In the genomic region with DNA sequence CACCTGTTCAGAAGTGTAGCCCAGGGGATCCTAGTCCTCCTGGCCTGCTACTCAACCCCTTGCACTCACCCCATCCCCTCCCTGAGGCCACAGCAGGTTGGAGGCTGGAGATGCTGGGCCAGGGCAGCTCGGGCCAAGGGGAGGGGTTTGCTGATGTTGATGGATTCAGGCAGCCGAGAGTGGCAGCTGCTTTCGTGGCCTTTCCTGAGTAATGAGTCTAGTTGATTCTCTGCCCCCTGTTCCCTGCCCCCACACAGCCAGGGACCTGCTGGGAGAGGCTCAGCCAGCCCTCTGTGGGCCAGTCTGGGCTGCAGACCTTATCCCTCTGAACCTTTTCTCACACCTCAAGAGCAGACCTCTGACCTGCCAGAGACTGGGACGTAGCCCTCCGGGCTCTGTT, we compare ENCODE assay signal across 26 mouse cellular contexts. TPM values are rescaled to one million over a fixed set of nuclear protein-coding genes. Genes with fewer than 3 reads are reported as not detected.
DNase-seq lines count a peak whose midpoint lies in the region; ATAC-seq and TF ChIP-seq lines count a peak whose summit lies in the region.
"Had no signal": no experiment of that assay in that cellular context is flagged by ENCODE, and none has a peak within 500 bp of the region (broad histone marks: within the 10 kb centered on the region; RNA-seq: fewer than 3 reads in every experiment).

No protein-coding gene starts in this region.

- no peak overlapping the region for H3K4me3 ChIP-seq in liver, embryonic 12.5 days
- H3K4me3 ChIP-seq in liver, postnatal 0 days (ENCODE audit: low read depth, low read length): no peak overlapping the region
- no peak overlapping the region for H3K4me3 ChIP-seq in embryonic facial prominence, embryonic 11.5 days (ENCODE audit: low read depth, low read length)
- H3K4me3 ChIP-seq: forebrain, embryonic 12.5 days; gastrocnemius, adult 2 months; heart, embryonic 10.5 days; hindbrain, embryonic 15.5 days; midbrain, embryonic 12.5 days; neural tube, embryonic 15.5 days had no signal

- DNase-seq in cerebellum, postnatal 10 days: peak; percentile 57 to 70
- no peak for DNase-seq in cerebellum, postnatal 36 days
- no peak for DNase-seq in liver, postnatal 0 days
- DNase-seq in embryonic facial prominence, embryonic 11.5 days (ENCODE audit: low spot score): peak; percentile 12
- DNase-seq in retina, postnatal 1 day: peak; percentile 93
- no peak for DNase-seq in ovary, postnatal 36 days (ENCODE audit: low spot score)
- no peak for DNase-seq in right cerebral cortex, adult 18-20 months
- DNase-seq: adrenal gland, postnatal 14 days; cerebellum, adult 11 months; cerebellum, postnatal 25 days; gastrocnemius, adult 2 months; kidney, adult 11 months; kidney, postnatal 10 days; layer of hippocampus, postnatal 36 days; lung, embryonic 14.5 days; lung, postnatal 4 days had no signal

- TF ChIP-seq CTCF in liver, postnatal 0 days (IDR thresholded peaks at IDR 0.05; ENCODE audit: low read depth): no peak

- ATAC-seq in liver, embryonic 12.5 days: 0 out of 2 replicates have a peak, but pooled peaks have one; percentile 8
- no peak for ATAC-seq in liver, postnatal 0 days
- peak; percentile 64; the same call in 1 of the 2 replicates for ATAC-seq in embryonic facial prominence, embryonic 11.5 days (replicated peaks; ENCODE audit: insufficient number of reproducible peaks, low FRiP score, low TSS enrichment, low read depth)
- ATAC-seq: activated CD4-positive, CD25-positive, alpha-beta regulatory T cell, adult 4 months; Patski had no signal

- H3K9me3 ChIP-seq in liver, embryonic 12.5 days (replicated peaks): no peaks in the 10 kb centered on the region
- no peaks in the 10 kb centered on the region for H3K9me3 ChIP-seq in liver, postnatal 0 days (ENCODE audit: low read length)
- no peaks in the 10 kb centered on the region for H3K9me3 ChIP-seq in embryonic facial prominence, embryonic 11.5 days (replicated peaks; ENCODE audit: control insufficient read depth, low read length)
- H3K9me3 ChIP-seq: forebrain, embryonic 12.5 days; heart, embryonic 10.5 days; hindbrain, embryonic 15.5 days; midbrain, embryonic 12.5 days; neural tube, embryonic 15.5 days had no signal

- no peaks in the 10 kb centered on the region for H3K4me1 ChIP-seq in liver, embryonic 12.5 days
- no peaks in the 10 kb centered on the region for H3K4me1 ChIP-seq in liver, postnatal 0 days (ENCODE audit: insufficient read depth)
- H3K4me1 ChIP-seq in embryonic facial prominence, embryonic 11.5 days (ENCODE audit: control insufficient read depth, insufficient read depth, low read length): no peaks in the 10 kb centered on the region
- H3K4me1 ChIP-seq: hindbrain, embryonic 15.5 days; neural tube, embryonic 15.5 days had no signal

- no peaks in the 10 kb centered on the region for H3K36me3 ChIP-seq in liver, embryonic 12.5 days
- H3K36me3 ChIP-seq in liver, postnatal 0 days (replicated peaks; ENCODE audit: insufficient read depth, low read length): no peaks in the 10 kb centered on the region
- no peaks in the 10 kb centered on the region for H3K36me3 ChIP-seq in embryonic facial prominence, embryonic 11.5 days (replicated peaks; ENCODE audit: control insufficient read depth, insufficient read depth, low read depth, low read length)
- H3K36me3 ChIP-seq: forebrain, embryonic 12.5 days; heart, embryonic 10.5 days; hindbrain, embryonic 15.5 days; midbrain, embryonic 12.5 days; neural tube, embryonic 15.5 days had no signal

- no peak overlapping the region for H3K9ac ChIP-seq in liver, embryonic 12.5 days
- H3K9ac ChIP-seq in liver, postnatal 0 days (replicated peaks): no peak overlapping the region
- H3K9ac ChIP-seq in embryonic facial prominence, embryonic 11.5 days (replicated peaks; ENCODE audit: low read length): no peak overlapping the region
- H3K9ac ChIP-seq: forebrain, embryonic 12.5 days; hindbrain, embryonic 15.5 days; lung, embryonic 14.5 days; midbrain, embryonic 12.5 days; neural tube, embryonic 15.5 days had no signal

- WGBS in liver, embryonic 12.5 days (ENCODE audit: insufficient replicate concordance): 35% methylated on average over 5 of the region's 5 CpGs
- 28% methylated on average over 5 of the region's 5 CpGs for WGBS in liver, postnatal 0 days (ENCODE audit: insufficient replicate concordance)
- WGBS in embryonic facial prominence, embryonic 11.5 days: 6% methylated on average over 5 of the region's 5 CpGs

- H3K27me3 ChIP-seq in liver, embryonic 12.5 days (replicated peaks): peaks cover 11% of the 10 kb centered on the region; the same call in 1 of the 2 replicates
- H3K27me3 ChIP-seq in liver, postnatal 0 days (ENCODE audit: insufficient read depth, low read length): peaks cover 3% of the 10 kb centered on the region; the same call in 1 of the 2 replicates
- H3K27me3 ChIP-seq in embryonic facial prominence, embryonic 11.5 days (ENCODE audit: control insufficient read depth, insufficient read depth, low read length): no peaks in the 10 kb centered on the region
- H3K27me3 ChIP-seq: hindbrain, embryonic 15.5 days; neural tube, embryonic 15.5 days had no signal

- no peak for TF ChIP-seq EP300 in liver, postnatal 0 days (IDR thresholded peaks at IDR 0.05; ENCODE audit: low read depth)

- no peak overlapping the region for H3K27ac ChIP-seq in liver, embryonic 12.5 days
- no peak overlapping the region for H3K27ac ChIP-seq in liver, postnatal 0 days (ENCODE audit: low read depth)
- no peak overlapping the region for H3K27ac ChIP-seq in embryonic facial prominence, embryonic 11.5 days (replicated peaks; ENCODE audit: low read depth, low read length)
- H3K27ac ChIP-seq: forebrain, embryonic 12.5 days; gastrocnemius, adult 2 months; heart, embryonic 10.5 days; hindbrain, embryonic 15.5 days; midbrain, embryonic 12.5 days; neural tube, embryonic 15.5 days; stomach, postnatal 0 days had no signal

- H3K4me2 ChIP-seq in liver, embryonic 12.5 days: no peak overlapping the region
- no peak overlapping the region for H3K4me2 ChIP-seq in liver, postnatal 0 days (ENCODE audit: low read depth, low read length)
- H3K4me2 ChIP-seq in embryonic facial prominence, embryonic 11.5 days (ENCODE audit: low read depth, low read length): no peak overlapping the region
- H3K4me2 ChIP-seq: forebrain, embryonic 12.5 days; hindbrain, embryonic 15.5 days; liver, embryonic 11.5 days; lung, embryonic 14.5 days; midbrain, embryonic 12.5 days; neural tube, embryonic 15.5 days had no signal

RNA-seq across cellular contexts. Expression of gene Cpz, which starts 29.5 kb away (rescaled TPM):
- polyA plus RNA-seq in liver, embryonic 12.5 days (2016; fragmentation: Nextera tagmentation; extraction: Ambion mirVana): 1.8 and 1.9 TPM in 2 replicates
- polyA plus RNA-seq in liver, postnatal 0 days (2015; fragmentation: Nextera tagmentation; extraction: Ambion mirVana): 1.5 and 1.8 TPM in 2 replicates
- 3.6 and 6.0 TPM in 2 replicates for polyA plus RNA-seq in embryonic facial prominence, embryonic 11.5 days (2014; fragmentation: Nextera tagmentation; extraction: Ambion mirVana)
- polyA plus RNA-seq: activated CD4-positive, CD25-positive, alpha-beta regulatory T cell, adult 4 months had no signal

Comparison
In these comparisons a context has a peak if more than half of its experiments do, and no peak if none do; other contexts are left out.
1. DNase-seq: peak in cerebellum, postnatal 10 days (2 of 2), embryonic facial prominence, embryonic 11.5 days (single experiment) and retina, postnatal 1 day (single experiment); none in cerebellum, postnatal 36 days (0 of 2), liver, postnatal 0 days (single experiment), ovary, postnatal 36 days (single experiment) and right cerebral cortex, adult 18-20 months (single experiment).